Mouse (Mus musculus): ENCODE results near the gene Adamts2. TPM values are rescaled to one million over a fixed set of nuclear protein-coding genes. Genes with fewer than 3 reads are reported as not detected.

Adamts2 gene
- polyA plus RNA-seq, 1 experiment from 2014 or later, result not detected

DNA sequence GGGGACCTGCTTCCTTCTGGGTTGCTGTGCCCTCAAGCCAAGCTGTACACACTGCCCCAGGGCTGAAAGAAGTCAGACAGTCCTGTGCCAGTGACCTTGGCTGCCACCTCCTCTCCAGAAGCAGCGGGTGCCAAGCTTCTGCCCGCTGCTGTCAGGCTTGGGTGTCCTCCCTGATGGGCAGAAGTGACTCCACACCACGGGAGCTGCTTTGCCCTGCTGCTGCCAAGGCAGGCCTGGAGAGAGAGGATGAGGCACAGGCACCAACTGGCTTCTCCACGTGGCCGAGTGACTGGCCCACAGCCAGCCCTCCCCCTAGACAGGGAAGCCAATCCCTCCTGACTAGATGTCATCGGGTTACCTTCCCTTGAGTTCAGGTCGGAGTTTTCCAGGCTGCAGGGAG, 71.0 kb downstream of the Adamts2 start:
- WGBS (ENCODE audit: missing documents), result 51% methylated on average over 7 of the region's 7 CpGs
- Histone ChIP-seq H3K27ac (no peak overlapping the region), H3K79me2 (ENCODE audit: inconsistent target) (no peaks in the 10 kb centered on the region)

GRCm38 (mm10) chr11:50673525-50674250, 71.8 kb downstream of the Adamts2 start:
- no peak overlapping the region for H3K27ac ChIP-seq
- no peaks in the 10 kb centered on the region for H3K79me2 ChIP-seq (ENCODE audit: inconsistent target)
- H3K4me3 ChIP-seq (ENCODE audit: inconsistent target), result no peak overlapping the region
- 53% methylated on average over 7 of the region's 7 CpGs for WGBS (ENCODE audit: missing documents)
- H3K36me3 ChIP-seq (ENCODE audit: inconsistent target), result no peaks in the 10 kb centered on the region

More for the DNA sequence above, 71.0 kb downstream of the Adamts2 start:
- Histone ChIP-seq H3K36me3 (ENCODE audit: inconsistent target) (no peaks in the 10 kb centered on the region), H3K4me3 (ENCODE audit: inconsistent target) (no peak overlapping the region)

DNA sequence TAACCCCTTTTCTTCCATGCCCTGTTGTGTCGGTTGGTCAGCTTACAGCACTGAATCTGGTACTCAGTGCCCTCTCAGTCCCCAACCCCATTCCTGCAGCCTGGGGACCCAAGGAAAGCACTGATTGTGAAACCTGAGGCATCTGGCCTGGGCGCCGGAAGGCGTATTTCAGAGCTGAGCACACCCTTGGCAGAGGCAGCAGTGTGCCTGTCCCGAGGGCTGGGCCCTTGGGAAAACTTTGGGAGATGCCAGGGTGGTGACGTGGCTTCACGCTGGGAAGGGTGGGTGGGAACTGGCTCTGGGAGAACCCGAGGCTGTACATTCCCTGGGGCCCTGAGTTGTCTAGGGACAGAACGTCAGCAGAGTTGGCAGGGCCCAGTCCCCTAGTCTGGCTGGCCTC, 72.5 kb downstream of the Adamts2 start:
- no peak overlapping the region for H3K4me3 ChIP-seq (ENCODE audit: inconsistent target)
- WGBS (ENCODE audit: missing documents), result 88% methylated on average over 8 of the region's 9 CpGs
- H3K79me2 ChIP-seq (ENCODE audit: inconsistent target), result no peaks in the 10 kb centered on the region
- no peaks in the 10 kb centered on the region for H3K36me3 ChIP-seq (ENCODE audit: inconsistent target)
- no peak overlapping the region for H3K27ac ChIP-seq

- Histone ChIP-seq H3K36me3 (ENCODE audit: inconsistent target) (no peaks in the 10 kb centered on the region), H3K27ac (no peak overlapping the region), H3K4me3 (ENCODE audit: inconsistent target) (no peak overlapping the region), H3K79me2 (ENCODE audit: inconsistent target) (no peaks in the 10 kb centered on the region)
- WGBS (ENCODE audit: missing documents), result 91% methylated on average over 10 of the region's 10 CpGs
Observed at GRCm38 (mm10) chr11:50678650-50679049, 76.8 kb downstream of the Adamts2 start.

DNA sequence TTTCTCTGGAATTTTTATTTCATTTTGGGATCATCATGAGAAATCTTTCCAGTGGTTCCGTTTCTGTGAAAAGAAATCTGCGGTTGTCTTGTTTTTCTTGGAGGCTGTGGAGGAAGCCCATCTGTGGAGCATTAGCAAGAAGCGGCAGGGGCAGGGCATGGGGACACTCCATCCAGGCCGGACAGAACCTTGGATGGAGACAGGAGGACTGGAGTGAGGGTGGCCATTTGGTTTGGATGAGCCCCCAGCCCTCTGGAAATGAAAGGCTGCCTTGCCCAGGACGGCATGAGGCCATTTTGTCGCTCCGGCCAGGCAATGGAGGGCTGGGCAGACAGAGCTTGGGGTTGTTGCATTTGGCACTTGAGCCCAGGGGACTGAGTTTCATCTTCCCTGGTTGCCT, 80.1 kb downstream of the Adamts2 start:
- H3K79me2 ChIP-seq (ENCODE audit: inconsistent target), result no peaks in the 10 kb centered on the region
- H3K27ac ChIP-seq, result no peak overlapping the region
- H3K4me3 ChIP-seq (ENCODE audit: inconsistent target), result no peak overlapping the region
- H3K36me3 ChIP-seq (ENCODE audit: inconsistent target), result no peaks in the 10 kb centered on the region
- WGBS (ENCODE audit: missing documents), result 89% methylated on average over 6 of the region's 7 CpGs

GRCm38 (mm10) chr11:50683821-50684220, 81.9 kb downstream of the Adamts2 start:
- H3K79me2 ChIP-seq (ENCODE audit: inconsistent target), result no peaks in the 10 kb centered on the region
- WGBS (ENCODE audit: missing documents), result 73% methylated on average over 2 of the region's 2 CpGs
- no peak overlapping the region for H3K27ac ChIP-seq
- H3K36me3 ChIP-seq (ENCODE audit: inconsistent target), result no peaks in the 10 kb centered on the region
- no peak overlapping the region for H3K4me3 ChIP-seq (ENCODE audit: inconsistent target)

DNA sequence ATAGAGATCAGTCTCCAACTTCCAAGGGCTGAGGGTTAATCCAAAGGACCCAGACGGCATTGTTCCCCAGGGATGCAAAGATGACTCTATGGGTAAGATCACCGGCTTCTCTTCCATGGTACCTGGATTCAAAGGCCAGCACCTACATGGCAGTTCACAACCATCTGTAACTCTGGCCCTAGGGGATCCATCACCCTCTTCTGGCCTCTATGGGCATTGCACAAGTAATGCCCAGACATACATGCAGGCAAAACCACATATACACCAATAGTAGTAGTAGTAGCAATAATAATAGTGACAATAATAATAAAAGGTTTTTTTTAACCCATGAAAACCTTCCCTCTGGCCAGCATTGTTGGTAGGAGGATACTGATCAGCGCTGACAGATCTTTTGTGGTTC, 86.7 kb downstream of the Adamts2 start:
- H3K27ac ChIP-seq, result no peak overlapping the region
- H3K36me3 ChIP-seq (ENCODE audit: inconsistent target), result no peaks in the 10 kb centered on the region
- H3K4me3 ChIP-seq (ENCODE audit: inconsistent target), result no peak overlapping the region
- no peaks in the 10 kb centered on the region for H3K79me2 ChIP-seq (ENCODE audit: inconsistent target)
- WGBS (ENCODE audit: missing documents), result 97% methylated on average over 3 of the region's 3 CpGs

GRCm38 (mm10) chr11:50689672-50690071, 87.8 kb downstream of the Adamts2 start:
- no peaks in the 10 kb centered on the region for H3K79me2 ChIP-seq (ENCODE audit: inconsistent target)
- H3K36me3 ChIP-seq (ENCODE audit: inconsistent target), result no peaks in the 10 kb centered on the region
- H3K4me3 ChIP-seq (ENCODE audit: inconsistent target), result no peak overlapping the region
- H3K27ac ChIP-seq, result no peak overlapping the region
- WGBS (ENCODE audit: missing documents), result 93% methylated on average over 4 of the region's 4 CpGs

GRCm38 (mm10) chr11:50699971-50700370, 98.1 kb downstream of the Adamts2 start:
- no peaks in the 10 kb centered on the region for H3K79me2 ChIP-seq (ENCODE audit: inconsistent target)
- WGBS (ENCODE audit: missing documents), result 84% methylated on average over 12 of the region's 12 CpGs
- no peaks in the 10 kb centered on the region for H3K36me3 ChIP-seq (ENCODE audit: inconsistent target)
- H3K4me3 ChIP-seq (ENCODE audit: inconsistent target), result no peak overlapping the region
- no peak overlapping the region for H3K27ac ChIP-seq

DNA sequence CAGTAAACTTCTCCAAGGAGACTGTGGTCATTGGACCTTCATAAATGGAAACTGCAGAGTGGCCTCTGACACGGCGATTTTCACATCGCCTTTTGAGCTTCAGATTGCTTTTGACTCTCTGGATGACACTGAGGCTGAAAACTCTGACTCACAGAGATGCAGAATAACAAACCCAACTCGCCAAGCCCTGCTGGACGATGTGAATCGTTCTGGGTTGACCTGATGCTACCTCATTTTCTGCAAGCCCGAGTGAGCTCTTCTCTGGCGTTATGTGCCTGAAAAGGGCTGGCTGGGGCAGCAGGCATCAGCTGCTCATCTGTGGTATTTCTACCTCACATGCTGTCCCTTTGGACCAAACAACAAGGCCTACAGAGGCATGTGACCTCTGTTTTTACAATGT, 98.6 kb downstream of the Adamts2 start:
- no peaks in the 10 kb centered on the region for H3K36me3 ChIP-seq (ENCODE audit: inconsistent target)
- H3K4me3 ChIP-seq (ENCODE audit: inconsistent target), result no peak overlapping the region
- WGBS (ENCODE audit: missing documents), result 93% methylated on average over 8 of the region's 8 CpGs
- no peaks in the 10 kb centered on the region for H3K79me2 ChIP-seq (ENCODE audit: inconsistent target)
- no peak overlapping the region for H3K27ac ChIP-seq

GRCm38 (mm10) chr11:50703397-50703796, 101.5 kb downstream of the Adamts2 start:
- no peak overlapping the region for H3K27ac ChIP-seq

GRCm38 (mm10) chr11:50704511-50704910, 102.6 kb downstream of the Adamts2 start:
- H3K79me2 ChIP-seq (ENCODE audit: inconsistent target), result no peaks in the 10 kb centered on the region
- 94% methylated on average over 2 of the region's 2 CpGs for WGBS (ENCODE audit: missing documents)
- no peak overlapping the region for H3K27ac ChIP-seq
- no peak overlapping the region for H3K4me3 ChIP-seq (ENCODE audit: inconsistent target)
- H3K36me3 ChIP-seq (ENCODE audit: inconsistent target), result no peaks in the 10 kb centered on the region

More at GRCm38 (mm10) chr11:50703397-50703796, 101.5 kb downstream of the Adamts2 start:
- H3K36me3 ChIP-seq (ENCODE audit: inconsistent target), result no peaks in the 10 kb centered on the region
- H3K4me3 ChIP-seq (ENCODE audit: inconsistent target), result no peak overlapping the region
- 82% methylated on average over 7 of the region's 7 CpGs for WGBS (ENCODE audit: missing documents)
- no peaks in the 10 kb centered on the region for H3K79me2 ChIP-seq (ENCODE audit: inconsistent target)

- H3K4me3 ChIP-seq (ENCODE audit: inconsistent target), result no peak overlapping the region
- H3K27ac ChIP-seq, result no peak overlapping the region
- H3K36me3 ChIP-seq (ENCODE audit: inconsistent target), result no peaks in the 10 kb centered on the region
- no peaks in the 10 kb centered on the region for H3K79me2 ChIP-seq (ENCODE audit: inconsistent target)
- 88% methylated on average over 1 of the region's 1 CpGs for WGBS (ENCODE audit: missing documents)
Observed at GRCm38 (mm10) chr11:50707259-50707658, 105.4 kb downstream of the Adamts2 start.

GRCm38 (mm10) chr11:50713610-50714202, 111.8 kb downstream of the Adamts2 start:
- WGBS (ENCODE audit: missing documents), result 40% methylated on average over 21 of the region's 21 CpGs
- no peak overlapping the region for H3K27ac ChIP-seq
- no peaks in the 10 kb centered on the region for H3K79me2 ChIP-seq (ENCODE audit: inconsistent target)
- H3K36me3 ChIP-seq (ENCODE audit: inconsistent target), result no peaks in the 10 kb centered on the region
- H3K4me3 ChIP-seq (ENCODE audit: inconsistent target), result no peak overlapping the region

- H3K27ac ChIP-seq, result no peak overlapping the region
- no peak overlapping the region for H3K4me3 ChIP-seq (ENCODE audit: inconsistent target)
- WGBS (ENCODE audit: missing documents), result 45% methylated on average over 6 of the region's 6 CpGs
- no peaks in the 10 kb centered on the region for H3K79me2 ChIP-seq (ENCODE audit: inconsistent target)
- H3K36me3 ChIP-seq (ENCODE audit: inconsistent target), result no peaks in the 10 kb centered on the region
Observed at GRCm38 (mm10) chr11:50715091-50715490, 113.2 kb downstream of the Adamts2 start.

All from macrophage (primary cell).